Mouse (Mus musculus) MEL (cell line): ENCODE measurements around the gene Aldh3b2. TPM values are rescaled to one million over a fixed set of nuclear protein-coding genes. Genes with fewer than 3 reads are reported as not detected.

Experiments
- DNase-seq: peaks from one replicate; pipeline ENCODE4 v3.0.0; 2011; ENCODE audit warnings: low read depth, low spot score
- H3K27ac ChIP-seq: 2 replicates; pipeline ENCODE4 v1.5.1; 2012; ENCODE audit warnings: low read depth, mild to moderate bottlenecking, control low read depth, low read length, moderate library complexity; ENCODE audit not compliant: control insufficient read depth
- H3K27me3 ChIP-seq, 2 experiments: fragments of 150-350 bp in 1 of 2; sonication (generic) in 1 of 2; 2 replicates each; pipeline ENCODE4 v1.6.1; 2012; ENCODE audit warnings: low read length in 2 of 2, mild to moderate bottlenecking in 2 of 2, improper control_type of control experiment in 1 of 2, moderate library complexity in 1 of 2; ENCODE audit not compliant: insufficient read depth in 2 of 2, control insufficient read depth in 1 of 2
- H3K36me3 ChIP-seq, 2 experiments: 2 replicates each; pipeline ENCODE4 v1.6.1; 2012 to 2014; ENCODE audit warnings: low read length in 2 of 2, improper control_type of control experiment in 1 of 2, inconsistent platforms in 1 of 2, mild to moderate bottlenecking in 1 of 2; ENCODE audit not compliant: insufficient read depth in 2 of 2, control insufficient read depth in 1 of 2
- H3K4me1 ChIP-seq, 2 experiments: fragments of 150-350 bp in 1 of 2; sonication (generic) in 1 of 2; 2 replicates each; pipeline ENCODE4 v1.6.1; 2012; ENCODE audit warnings: low read length in 2 of 2, improper control_type of control experiment in 1 of 2, mild to moderate bottlenecking in 1 of 2; ENCODE audit not compliant: insufficient read depth in 2 of 2, control insufficient read depth in 1 of 2
- H3K4me3 ChIP-seq, 2 experiments: fragments of 150-350 bp in 1 of 2; sonication (generic) in 1 of 2; 2 replicates each; pipeline ENCODE4 v1.5.1; 2012; ENCODE audit warnings: low read depth in 2 of 2, low read length in 2 of 2, mild to moderate bottlenecking in 2 of 2, moderate library complexity in 2 of 2, control low read depth in 1 of 2, improper control_type of control experiment in 1 of 2; ENCODE audit not compliant: control insufficient read depth in 1 of 2, insufficient read depth in 1 of 2
- H3K79me2 ChIP-seq: 2 replicates; pipeline ENCODE4 v1.6.1; 2012; ENCODE audit warnings: mild to moderate bottlenecking, low read length, moderate library complexity; ENCODE audit not compliant: control insufficient read depth, poor library complexity, insufficient read depth
- H3K9ac ChIP-seq: 2 replicates; pipeline ENCODE4 v1.6.1; 2012; ENCODE audit warnings: low read depth, mild to moderate bottlenecking, control low read depth, low read length, moderate library complexity; ENCODE audit not compliant: control insufficient read depth, poor library complexity, severe bottlenecking
- H3K9me3 ChIP-seq: fragments of 150-350 bp; sonication (generic); replicated peaks from 2 replicates; pipeline ENCODE4 v1.6.1; 2012; ENCODE audit warnings: mild to moderate bottlenecking, low read length, improper control_type of control experiment, moderate library complexity; ENCODE audit not compliant: insufficient read depth
- BHLHE40 ChIP-seq: IDR thresholded peaks from 2 replicates; pipeline ENCODE4 v1.6.1; 2012; ENCODE audit warnings: low read depth, mild to moderate bottlenecking, inconsistent platforms, low read length, improper control_type of control experiment, borderline replicate concordance
- CHD2 ChIP-seq: IDR thresholded peaks from 2 replicates; pipeline ENCODE4 v1.6.1; 2011; ENCODE audit warnings: low read length, improper control_type of control experiment
- CTCF ChIP-seq, 3 experiments: IDR thresholded peaks in 2 of 3; conservative IDR thresholded peaks in 1 of 3; 2 replicates each; pipeline ENCODE4 v1.5.1; 2011 to 2012; ENCODE audit warnings: low read length in 3 of 3, low read depth in 2 of 3, mild to moderate bottlenecking in 2 of 3, improper control_type of control experiment in 1 of 3, inconsistent platforms in 1 of 3, mixed read lengths in 1 of 3, moderate library complexity in 1 of 3; ENCODE audit not compliant: control insufficient read depth in 1 of 3, insufficient read depth in 1 of 3, poor library complexity in 1 of 3, severe bottlenecking in 1 of 3
- EP300 ChIP-seq, 2 experiments: IDR thresholded peaks; 2 replicates each; pipeline ENCODE4 v1.6.1; 2011; ENCODE audit warnings: improper control_type of control experiment in 2 of 2, low read length in 2 of 2, low read depth in 1 of 2, mild to moderate bottlenecking in 1 of 2
- GABPA ChIP-seq: IDR thresholded peaks from 2 replicates; pipeline ENCODE4 v1.6.1; 2012; ENCODE audit warnings: low read depth, mild to moderate bottlenecking, inconsistent platforms, low read length, improper control_type of control experiment, moderate library complexity
- HCFC1 ChIP-seq: IDR thresholded peaks from 2 replicates; pipeline ENCODE4 v1.6.1; 2012; ENCODE audit warnings: low read depth, mild to moderate bottlenecking, inconsistent platforms, low read length, improper control_type of control experiment, moderate library complexity
- MAFK ChIP-seq: IDR thresholded peaks from 2 replicates; pipeline ENCODE4 v1.6.1; 2011; ENCODE audit warnings: low read depth, mild to moderate bottlenecking, low read length, improper control_type of control experiment, borderline replicate concordance
- MAZ ChIP-seq: IDR thresholded peaks from 2 replicates; pipeline ENCODE4 v1.6.1; 2012; ENCODE audit warnings: low read depth, mild to moderate bottlenecking, inconsistent platforms, low read length, improper control_type of control experiment
- NELFE ChIP-seq: IDR thresholded peaks from 2 replicates; pipeline ENCODE4 v1.6.1; 2011; ENCODE audit warnings: low read depth, low read length, improper control_type of control experiment
- NRF1 ChIP-seq: IDR thresholded peaks from 2 replicates; pipeline ENCODE4 v1.6.1; 2014; ENCODE audit warnings: low read depth, mild to moderate bottlenecking, inconsistent platforms, low read length, improper control_type of control experiment, moderate library complexity; ENCODE audit not compliant: poor library complexity, insufficient read depth, severe bottlenecking
- POLR2AphosphoS5 ChIP-seq: IDR thresholded peaks from 2 replicates; pipeline ENCODE4 v1.6.1; 2012; ENCODE audit warnings: low read depth, borderline replicate concordance, mild to moderate bottlenecking, inconsistent platforms, low read length, moderate library complexity, mixed read lengths
- RAD21 ChIP-seq: IDR thresholded peaks from 2 replicates; pipeline ENCODE4 v1.6.1; 2011; ENCODE audit warnings: mild to moderate bottlenecking, low read depth, low read length, improper control_type of control experiment
- RCOR1 ChIP-seq: IDR thresholded peaks from 2 replicates; pipeline ENCODE4 v1.6.1; 2012; ENCODE audit warnings: low read depth, mild to moderate bottlenecking, inconsistent platforms, low read length, improper control_type of control experiment
- SIN3A ChIP-seq: IDR thresholded peaks from 2 replicates; pipeline ENCODE4 v1.6.1; 2012; ENCODE audit warnings: low read length, improper control_type of control experiment, inconsistent platforms
- SMC3 ChIP-seq: IDR thresholded peaks from 2 replicates; pipeline ENCODE4 v1.6.1; 2011; ENCODE audit warnings: low read depth, low read length, improper control_type of control experiment
- TAL1 ChIP-seq: IDR thresholded peaks from 2 replicates; pipeline ENCODE4 v1.6.1; 2012; ENCODE audit warnings: mild to moderate bottlenecking, inconsistent platforms, low read length, moderate library complexity, mixed read lengths
- TBP ChIP-seq: IDR thresholded peaks from 2 replicates; pipeline ENCODE4 v1.8.0; 2011; ENCODE audit warnings: low read depth, low read length, improper control_type of control experiment
- ZC3H11A ChIP-seq: IDR thresholded peaks from 2 replicates; pipeline ENCODE4 v1.6.1; 2012; ENCODE audit warnings: low read depth, mild to moderate bottlenecking, inconsistent platforms, low read length, improper control_type of control experiment
- ZMIZ1 ChIP-seq: IDR thresholded peaks from 2 replicates; pipeline ENCODE4 v1.6.1; 2012; ENCODE audit warnings: low read depth, mild to moderate bottlenecking, inconsistent platforms, low read length, improper control_type of control experiment, moderate library complexity
- ZNF384 ChIP-seq: IDR thresholded peaks from 2 replicates; pipeline ENCODE4 v1.6.1; 2012; ENCODE audit warnings: low read depth, mild to moderate bottlenecking, inconsistent platforms, low read length, improper control_type of control experiment
- polyA plus RNA-seq, 2 experiments: library from polyadenylated mRNA; stranded (reverse) in 1 of 2; unstranded in 1 of 2; fragments of >175 nt in 1 of 2; fragments of >200 nt in 1 of 2; gene quantifications; 2 replicates each; pipeline versions ENCODE4 v1.2.1 to v1.2.4; 2012; ENCODE audit warnings: low replicate concordance in 2 of 2, low read depth in 1 of 2; ENCODE audit not compliant: insufficient read length in 2 of 2, insufficient read depth in 1 of 2, missing spikeins in 1 of 2
- total RNA-seq: library from RNA; depleted of rRNA; stranded (reverse); fragments of 300-350 nt; gene quantifications from 2 replicates; pipeline ENCODE4 v1.2.3, GENCODE M21; 2012

Gene Aldh3b2
- total and polyA plus RNA-seq, 3 experiments = not detected

DNA sequence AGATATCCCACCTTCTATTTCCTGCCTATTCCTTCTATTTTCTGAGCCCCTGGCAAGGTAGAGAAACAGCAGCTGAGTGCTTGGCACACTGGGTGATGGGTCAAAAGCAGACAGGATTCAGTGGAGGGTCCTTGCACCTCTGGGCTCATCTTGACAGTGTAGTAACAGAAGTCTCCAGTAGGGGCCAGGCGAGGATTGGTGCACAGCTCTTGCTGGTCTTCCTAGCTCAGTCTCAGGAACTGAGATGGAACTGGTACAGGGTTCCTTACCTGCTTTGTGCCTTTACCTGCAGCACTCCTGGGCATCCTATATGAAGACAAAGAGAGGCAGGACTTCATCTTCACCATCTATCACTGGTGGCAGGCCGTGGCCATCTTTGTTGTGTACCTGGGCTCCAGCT is 25.4 kb upstream of the Aldh3b2 start:
- H3K36me3 ChIP-seq = peaks cover 0 to 5% of the 10 kb centered on the region in 2 experiments; a peak in 2 of 4 replicates
- H3K4me1 ChIP-seq = peaks cover 4 to 6% of the 10 kb centered on the region in 2 experiments; a peak in 3 of 4 replicates
- H3K9ac ChIP-seq = no peak overlapping the region
- H3K79me2 ChIP-seq = no peaks in the 10 kb centered on the region
- peak; percentile 71 for DNase-seq
- no peak overlapping the region for H3K27ac ChIP-seq
- H3K27me3 ChIP-seq = no peaks in the 10 kb centered on the region
- H3K9me3 ChIP-seq = no peaks in the 10 kb centered on the region
- TF ChIP-seq POLR2AphosphoS5 (no peak), GABPA (no peak), ZNF384 (no peak), CTCF (IDR thresholded peaks at IDR 0.05 in 2 of 3, conservative IDR thresholded peaks at IDR 0.05 in 1 of 3; ENCODE audit: control insufficient read depth in 1 of 3, insufficient read depth in 1 of 3, low read depth in 2 of 3, low read length in 3 of 3, poor library complexity in 1 of 3, severe bottlenecking in 1 of 3) (peak; percentile 76 to 94 (median 83)), RAD21 (peak; percentile 86), ZC3H11A (peak; percentile 68), SMC3 (peak; percentile 69), TAL1 (no peak)
- no peak overlapping the region for H3K4me3 ChIP-seq

DNA sequence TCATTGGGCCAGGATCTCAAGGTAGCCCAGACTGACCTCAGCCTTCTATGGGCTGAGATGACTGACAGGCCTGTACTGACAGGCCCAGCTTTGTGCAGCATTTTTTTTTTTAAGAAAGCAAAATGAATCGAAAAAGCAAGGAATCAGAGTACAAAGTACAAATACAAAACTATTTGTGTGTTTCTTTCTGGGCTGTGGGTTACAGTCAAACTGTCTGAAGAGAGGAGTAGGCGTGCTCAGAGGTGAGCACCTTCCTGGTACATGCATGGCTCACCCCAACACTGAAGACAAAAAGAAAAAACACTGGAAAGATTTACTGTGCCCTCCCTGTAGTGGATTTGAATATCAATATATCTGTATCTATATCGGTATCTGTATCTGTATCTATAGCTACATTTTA is 24.3 kb upstream of the Aldh3b2 start:
- DNase-seq = no peak
- peaks cover 6 to 7% of the 10 kb centered on the region in 2 experiments; a peak in 3 of 4 replicates for H3K4me1 ChIP-seq
- no peaks in the 10 kb centered on the region for H3K27me3 ChIP-seq
- H3K4me3 ChIP-seq = no peak overlapping the region
- no peak overlapping the region for H3K27ac ChIP-seq
- no peak for TF ChIP-seq ZMIZ1
- no peak for TF ChIP-seq CTCF (IDR thresholded peaks at IDR 0.05 in 2 of 3, conservative IDR thresholded peaks at IDR 0.05 in 1 of 3; ENCODE audit: control insufficient read depth in 1 of 3, insufficient read depth in 1 of 3, low read depth in 2 of 3, low read length in 3 of 3, poor library complexity in 1 of 3, severe bottlenecking in 1 of 3)
- TF ChIP-seq EP300 (IDR thresholded peaks at IDR 0.05; ENCODE audit: low read depth in 1 of 2, low read length in 2 of 2) = no peak
- no peak for TF ChIP-seq HCFC1
- TF ChIP-seq CHD2 = no peak
- no peak for TF ChIP-seq NRF1
- no peak for TF ChIP-seq TBP
- TF ChIP-seq NELFE = no peak
- no peak for TF ChIP-seq MAZ
- TF ChIP-seq MAFK = no peak
- no peak for TF ChIP-seq BHLHE40
- no peak for TF ChIP-seq RCOR1
- no peak for TF ChIP-seq ZC3H11A
- TF ChIP-seq SIN3A = no peak
- no peak for TF ChIP-seq SMC3
- no peaks in the 10 kb centered on the region for H3K9me3 ChIP-seq
- no peaks in the 10 kb centered on the region for H3K79me2 ChIP-seq
- no peak overlapping the region for H3K9ac ChIP-seq
- H3K36me3 ChIP-seq = peaks cover 0 to 6% of the 10 kb centered on the region in 2 experiments; a peak in 2 of 4 replicates
